Mouse (Mus musculus): ENCODE results near the gene Wdfy3. TPM values are rescaled to one million over a fixed set of nuclear protein-coding genes. Genes with fewer than 3 reads are reported as not detected.

The Wdfy3 gene
- total and polyA plus RNA-seq, 2 experiments from 2014 or later: 18.2 to 89.2 TPM

DNA sequence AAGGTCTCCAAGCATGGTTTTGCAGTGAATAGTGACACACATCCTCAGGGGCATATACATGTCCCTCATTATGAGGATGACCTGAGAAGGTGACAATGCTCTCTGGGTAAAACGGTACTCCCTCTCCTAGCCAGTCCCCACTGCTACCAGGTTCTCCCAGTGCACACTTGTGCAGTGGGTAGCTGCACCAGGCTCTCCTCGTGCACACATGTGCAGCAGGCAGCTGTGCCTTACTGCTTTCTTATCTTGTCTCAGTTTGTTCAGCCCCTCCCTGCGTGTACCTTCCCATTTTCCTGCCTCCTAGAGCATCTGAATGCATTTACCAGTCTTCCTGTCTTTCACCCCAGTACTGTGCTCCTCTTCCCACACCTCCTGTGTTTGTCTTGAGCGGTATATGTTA is 277.1 kb downstream of the Wdfy3 start:
- Histone ChIP-seq H3K27me3 (ENCODE audit: insufficient read depth, low read length) (no peaks in the 10 kb centered on the region), H3K9me3 (ENCODE audit: low read length) (no peaks in the 10 kb centered on the region), H3K4me2 (ENCODE audit: low read depth, low read length, poor library complexity, severe bottlenecking) (no peak overlapping the region), H3K36me3 (ENCODE audit: insufficient read depth, low read length) (no peaks in the 10 kb centered on the region), H3K9ac (replicated peaks; ENCODE audit: low read length, poor library complexity, severe bottlenecking) (no peak overlapping the region), H3K4me3 (ENCODE audit: low read depth, low read length) (no peak overlapping the region), H3K27ac (ENCODE audit: low read depth, low read length) (no peak overlapping the region), H3K4me1 (ENCODE audit: insufficient read depth, low read length) (no peaks in the 10 kb centered on the region)
- 84% methylated on average over 4 of the region's 4 CpGs for WGBS
- ATAC-seq (ENCODE audit: low FRiP score): no peak
- DNase-seq (ENCODE audit: low spot score): no peak
- TF ChIP-seq CTCF (IDR thresholded peaks at IDR 0.05): no peak

DNA sequence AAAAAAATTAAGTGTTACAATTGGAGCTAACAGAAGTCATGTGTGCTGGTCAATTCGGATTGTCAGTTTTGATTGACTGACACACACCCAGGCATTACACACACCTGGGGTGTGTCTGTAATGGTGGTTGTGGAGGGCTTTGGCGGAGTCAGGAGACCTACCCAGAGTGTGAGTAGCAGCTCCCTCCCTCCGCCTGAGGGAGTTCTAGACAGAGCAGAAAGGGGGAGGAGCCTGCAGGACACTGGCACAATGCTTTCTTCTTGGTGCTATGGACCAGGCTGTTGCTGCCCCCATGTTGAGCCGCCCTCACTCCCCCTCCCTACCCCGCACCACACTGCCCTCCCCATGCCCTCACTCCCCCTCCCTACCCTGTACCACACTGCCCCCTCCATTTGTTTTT is 279.2 kb downstream of the Wdfy3 start:
- H3K4me3 ChIP-seq (ENCODE audit: low read depth, low read length): no peak overlapping the region
- ATAC-seq (ENCODE audit: low FRiP score): no peak
- H3K27me3 ChIP-seq (ENCODE audit: insufficient read depth, low read length): no peaks in the 10 kb centered on the region
- WGBS: 55% methylated on average over 5 of the region's 5 CpGs
- no peak overlapping the region for H3K27ac ChIP-seq (ENCODE audit: low read depth, low read length)
- no peaks in the 10 kb centered on the region for H3K9me3 ChIP-seq (ENCODE audit: low read length)
- no peaks in the 10 kb centered on the region for H3K36me3 ChIP-seq (ENCODE audit: insufficient read depth, low read length)
- no peak for DNase-seq (ENCODE audit: low spot score)
- H3K4me1 ChIP-seq (ENCODE audit: insufficient read depth, low read length): no peaks in the 10 kb centered on the region
- no peak for TF ChIP-seq CTCF (IDR thresholded peaks at IDR 0.05)
- H3K9ac ChIP-seq (replicated peaks; ENCODE audit: low read length, poor library complexity, severe bottlenecking): no peak overlapping the region
- no peak overlapping the region for H3K4me2 ChIP-seq (ENCODE audit: low read depth, low read length, poor library complexity, severe bottlenecking)

DNA sequence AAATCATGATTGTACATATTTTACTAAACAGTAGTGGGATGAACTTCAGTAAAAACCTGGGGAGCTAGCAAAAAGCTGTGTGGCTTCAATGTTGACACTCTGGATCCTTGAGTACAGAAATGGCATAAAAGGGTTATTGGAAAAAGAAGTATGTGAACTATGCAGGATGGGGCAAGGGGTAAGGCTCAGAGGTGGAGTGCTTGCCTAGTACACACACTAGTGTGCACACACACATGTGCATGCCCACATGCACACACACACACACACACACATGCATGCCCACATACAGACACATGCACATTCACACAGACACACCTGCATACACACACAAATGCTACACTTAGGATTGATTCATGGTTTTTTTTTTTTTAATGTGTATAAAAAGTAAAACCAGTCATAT is 280.0 kb downstream of the Wdfy3 start:
- Histone ChIP-seq H3K9me3 (ENCODE audit: low read length) (no peaks in the 10 kb centered on the region), H3K27me3 (ENCODE audit: insufficient read depth, low read length) (no peaks in the 10 kb centered on the region), H3K4me1 (ENCODE audit: insufficient read depth, low read length) (no peaks in the 10 kb centered on the region), H3K27ac (ENCODE audit: low read depth, low read length) (no peak overlapping the region), H3K36me3 (ENCODE audit: insufficient read depth, low read length) (no peaks in the 10 kb centered on the region), H3K4me3 (ENCODE audit: low read depth, low read length) (no peak overlapping the region), H3K9ac (replicated peaks; ENCODE audit: low read length, poor library complexity, severe bottlenecking) (no peak overlapping the region), H3K4me2 (ENCODE audit: low read depth, low read length, poor library complexity, severe bottlenecking) (no peak overlapping the region)
- no peak for DNase-seq (ENCODE audit: low spot score)
- no peak for ATAC-seq (ENCODE audit: low FRiP score)
- TF ChIP-seq CTCF (IDR thresholded peaks at IDR 0.05): no peak

DNA sequence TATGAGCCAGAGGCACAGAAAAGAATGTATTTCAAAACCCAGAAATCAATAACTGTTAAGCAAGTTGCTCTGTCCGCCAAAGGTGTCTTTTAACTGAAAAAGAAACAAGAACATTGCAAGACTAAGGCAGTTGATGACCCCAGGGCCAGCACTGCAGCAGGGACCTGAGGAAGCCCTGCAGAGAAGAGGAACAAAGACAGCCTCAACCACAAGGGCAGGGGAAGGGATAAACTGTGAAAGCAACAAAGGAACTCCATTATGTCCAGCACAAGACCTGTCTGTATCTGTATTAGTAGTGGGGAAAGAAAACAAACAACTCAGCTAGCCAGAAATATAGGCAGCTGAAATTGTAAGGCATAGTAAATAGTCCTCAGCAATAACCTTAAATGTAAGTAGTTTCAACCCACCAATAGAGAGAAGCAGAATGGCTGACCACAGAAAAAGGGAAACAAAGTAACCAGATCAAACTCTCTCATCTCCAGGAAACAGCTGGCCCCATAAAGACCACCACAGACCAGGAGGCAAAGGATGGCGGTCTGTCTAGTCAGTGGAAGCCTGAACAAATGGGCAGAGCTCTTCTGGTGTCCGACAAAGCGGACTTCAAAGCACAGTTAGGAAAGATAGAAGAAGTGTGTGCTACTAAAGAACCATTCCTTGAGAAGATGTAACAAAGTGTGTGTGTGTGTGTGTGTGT is 283.7 kb downstream of the Wdfy3 start:
- ATAC-seq (ENCODE audit: low FRiP score): no peak
- no peak overlapping the region for H3K4me2 ChIP-seq (ENCODE audit: low read depth, low read length, poor library complexity, severe bottlenecking)
- H3K4me1 ChIP-seq (ENCODE audit: insufficient read depth, low read length): no peaks in the 10 kb centered on the region
- H3K27ac ChIP-seq (ENCODE audit: low read depth, low read length): no peak overlapping the region
- no peaks in the 10 kb centered on the region for H3K9me3 ChIP-seq (ENCODE audit: low read length)
- 51% methylated on average over 4 of the region's 4 CpGs for WGBS
- no peak for TF ChIP-seq CTCF (IDR thresholded peaks at IDR 0.05)
- H3K9ac ChIP-seq (replicated peaks; ENCODE audit: low read length, poor library complexity, severe bottlenecking): no peak overlapping the region
- no peaks in the 10 kb centered on the region for H3K36me3 ChIP-seq (ENCODE audit: insufficient read depth, low read length)
- no peaks in the 10 kb centered on the region for H3K27me3 ChIP-seq (ENCODE audit: insufficient read depth, low read length)
- DNase-seq (ENCODE audit: low spot score): no peak
- H3K4me3 ChIP-seq (ENCODE audit: low read depth, low read length): no peak overlapping the region

DNA sequence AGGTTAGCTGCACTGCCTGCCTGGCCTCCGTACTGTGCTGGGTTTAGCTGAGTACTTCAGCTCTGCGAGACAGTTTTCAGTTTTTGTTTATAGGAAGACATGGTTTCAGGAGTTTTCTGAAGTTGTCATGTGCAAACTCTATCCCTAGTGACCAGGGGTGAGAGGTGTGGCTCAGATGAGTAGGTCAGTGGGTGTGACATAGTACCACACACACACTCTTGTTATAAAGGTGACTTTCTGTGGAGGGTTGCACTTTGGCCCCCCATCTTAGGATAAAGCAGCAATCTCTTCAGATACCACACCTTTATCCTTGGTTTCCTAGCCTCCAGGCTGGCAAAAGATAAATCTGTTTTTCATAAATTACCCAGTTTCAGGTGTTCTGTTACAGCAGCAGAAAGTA is 284.9 kb downstream of the Wdfy3 start:
- WGBS: 90% methylated on average over 2 of the region's 2 CpGs
- H3K36me3 ChIP-seq (ENCODE audit: insufficient read depth, low read length): no peaks in the 10 kb centered on the region
- H3K27me3 ChIP-seq (ENCODE audit: insufficient read depth, low read length): no peaks in the 10 kb centered on the region
- no peak overlapping the region for H3K9ac ChIP-seq (replicated peaks; ENCODE audit: low read length, poor library complexity, severe bottlenecking)
- no peak for DNase-seq (ENCODE audit: low spot score)
- no peak overlapping the region for H3K27ac ChIP-seq (ENCODE audit: low read depth, low read length)
- no peaks in the 10 kb centered on the region for H3K4me1 ChIP-seq (ENCODE audit: insufficient read depth, low read length)
- H3K4me3 ChIP-seq (ENCODE audit: low read depth, low read length): no peak overlapping the region
- TF ChIP-seq CTCF (IDR thresholded peaks at IDR 0.05): no peak
- no peak for ATAC-seq (ENCODE audit: low FRiP score)
- no peak overlapping the region for H3K4me2 ChIP-seq (ENCODE audit: low read depth, low read length, poor library complexity, severe bottlenecking)
- H3K9me3 ChIP-seq (ENCODE audit: low read length): no peaks in the 10 kb centered on the region

DNA sequence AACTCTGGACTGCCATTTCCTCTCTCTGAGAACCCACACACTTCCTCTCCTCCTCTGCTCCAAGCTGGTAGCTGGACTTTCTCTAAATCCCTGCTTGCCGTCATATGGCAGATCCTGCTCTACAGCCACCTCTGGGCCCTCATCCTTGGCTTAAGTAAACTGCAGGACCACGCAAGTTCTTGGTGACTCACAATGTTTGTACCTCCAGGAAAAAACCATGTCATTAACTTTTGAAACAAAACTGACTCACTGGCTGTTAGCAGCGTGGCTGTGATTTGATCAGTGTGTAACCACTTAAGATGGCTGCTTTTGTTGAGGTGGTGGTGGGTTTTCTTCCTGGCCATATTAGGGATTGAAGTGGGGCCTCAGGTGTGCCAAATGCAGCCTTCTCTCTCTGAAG is 285.4 kb downstream of the Wdfy3 start:
- Histone ChIP-seq H3K36me3 (ENCODE audit: insufficient read depth, low read length) (no peaks in the 10 kb centered on the region), H3K9ac (replicated peaks; ENCODE audit: low read length, poor library complexity, severe bottlenecking) (no peak overlapping the region), H3K27ac (ENCODE audit: low read depth, low read length) (no peak overlapping the region), H3K4me3 (ENCODE audit: low read depth, low read length) (no peak overlapping the region), H3K27me3 (ENCODE audit: insufficient read depth, low read length) (no peaks in the 10 kb centered on the region), H3K4me2 (ENCODE audit: low read depth, low read length, poor library complexity, severe bottlenecking) (no peak overlapping the region), H3K9me3 (ENCODE audit: low read length) (no peaks in the 10 kb centered on the region), H3K4me1 (ENCODE audit: insufficient read depth, low read length) (no peaks in the 10 kb centered on the region)
- no peak for ATAC-seq (ENCODE audit: low FRiP score)
- TF ChIP-seq CTCF (IDR thresholded peaks at IDR 0.05): no peak
- DNase-seq (ENCODE audit: low spot score): no peak
- whole genome bisulfite sequencing: 88% methylated on average over 3 of the region's 3 CpGs
